Mouse (Mus musculus) bone marrow macrophage, adult 2 months (primary cell): ENCODE data around the gene Gm28043. TPM values are rescaled to one million over a fixed set of nuclear protein-coding genes. Genes with fewer than 3 reads are reported as not detected.

Experiments
- H3K27ac ChIP-seq: 2 replicates; pipeline ENCODE4 v1.5.1; 2012; ENCODE audit warnings: low read depth, low read length; ENCODE audit not compliant: insufficient read depth
- H3K4me1 ChIP-seq: 2 replicates; pipeline ENCODE4 v1.6.1; 2012; ENCODE audit warnings: low read length; ENCODE audit not compliant: control insufficient read depth, insufficient read depth
- H3K4me3 ChIP-seq: 2 replicates; pipeline ENCODE4 v1.5.1; 2012; ENCODE audit warnings: mild to moderate bottlenecking, low read length, moderate library complexity; ENCODE audit not compliant: insufficient read depth
- CTCF ChIP-seq: IDR thresholded peaks from 2 replicates; pipeline ENCODE4 v1.5.1; 2012; ENCODE audit warnings: low read depth, mild to moderate bottlenecking, low read length, moderate library complexity
- POLR2A ChIP-seq: IDR thresholded peaks from 2 replicates; pipeline ENCODE4 v1.6.1; 2012; ENCODE audit warnings: mild to moderate bottlenecking, low read depth, low read length, borderline replicate concordance
- polyA plus RNA-seq: library from polyadenylated mRNA; stranded (reverse); fragments of >200 nt; gene quantifications from 2 replicates; pipeline ENCODE4 v1.2.4, GENCODE M21; 2012; ENCODE audit not compliant: missing spikeins, insufficient read depth, insufficient read length

The Gm28043 gene
- polyA plus RNA-seq, 1 experiment = 2.8 TPM

DNA sequence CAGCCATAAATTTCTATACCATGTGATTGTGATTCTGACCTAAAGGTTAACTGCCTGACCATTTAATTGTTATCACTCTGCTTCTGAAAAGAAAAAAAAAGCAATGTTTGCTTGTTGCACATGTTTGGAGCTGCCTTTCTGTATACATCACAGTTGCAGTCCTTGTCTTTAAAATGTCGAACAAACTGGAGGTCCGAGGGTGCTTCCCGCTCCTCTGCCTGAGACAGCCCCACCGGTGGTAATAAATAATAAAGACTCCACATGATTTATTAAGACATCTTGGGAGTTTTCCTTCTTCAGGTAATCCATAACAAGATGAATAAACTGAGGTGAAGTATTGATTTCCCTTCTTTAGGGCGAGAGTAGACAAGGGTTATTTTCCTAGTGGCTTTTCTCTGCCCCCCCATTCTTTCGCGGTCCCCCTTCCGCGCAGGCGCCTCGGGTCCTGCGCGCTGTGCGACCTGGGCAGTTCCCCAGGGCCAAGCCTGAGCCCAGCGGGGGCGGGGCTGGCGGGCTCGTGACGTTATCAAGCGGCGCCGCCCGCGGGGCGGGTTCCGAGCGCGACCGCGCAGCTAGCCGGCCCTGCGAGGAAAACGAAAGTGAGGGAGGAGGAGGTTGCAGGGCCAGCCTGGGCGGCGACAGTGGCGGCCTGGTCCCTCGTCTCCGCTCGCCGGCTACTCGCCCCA lies 45.5 kb downstream of the Gm28043 start, which contains the start of gene Cmtr1:
Gene Cmtr1, plus strand, starts transcription at position 520 of the 686 bp plus-strand sequence.
- Histone ChIP-seq H3K27ac (peak within 1 kb of the TSS; percentile 74), H3K4me3 (peak within 1 kb of the TSS; percentile 98), H3K4me1 (peaks cover 3% of the 10 kb centered on the region; the same call in 1 of the 2 replicates)
- no peak for TF ChIP-seq CTCF
- TF ChIP-seq POLR2A = 0 out of 2 replicates have a peak, but pooled peaks have one; percentile 23

DNA sequence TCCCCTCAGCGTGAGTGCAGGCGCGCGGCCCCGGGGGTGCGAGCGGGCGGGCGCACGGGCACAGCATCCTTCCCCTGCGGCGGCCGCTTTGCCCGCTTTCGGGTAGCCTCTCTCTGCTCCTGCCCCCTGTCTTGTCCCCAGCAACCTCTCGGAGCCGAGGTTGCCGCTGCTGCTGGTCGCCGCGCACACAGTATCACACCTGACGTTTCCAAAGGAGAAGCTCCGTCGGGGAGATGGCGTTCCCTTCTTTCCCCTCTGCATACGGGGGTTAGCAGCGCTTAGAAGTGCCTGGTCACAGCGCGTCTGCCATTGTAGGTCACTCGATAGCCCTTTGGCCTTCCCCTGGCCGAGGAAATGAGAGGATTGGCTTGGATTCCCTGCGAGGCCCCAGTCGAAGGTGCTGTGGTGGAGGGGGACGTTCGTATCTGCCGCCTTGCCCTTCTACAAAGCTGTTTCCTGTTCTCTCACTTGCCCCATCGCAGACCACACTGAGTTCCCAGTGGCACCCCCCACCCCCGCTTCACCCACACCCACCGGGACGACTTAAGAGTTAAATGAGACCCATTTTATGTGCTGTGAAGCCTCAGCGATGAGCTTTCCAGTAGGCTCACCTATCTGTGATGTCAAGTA lies 46.2 kb downstream of the Gm28043 start:
- peak overlapping the region; percentile 98 for H3K4me3 ChIP-seq
- H3K27ac ChIP-seq = peak overlapping the region; percentile 74
- TF ChIP-seq CTCF (no peak), POLR2A (0 out of 2 replicates have a peak, but pooled peaks have one; percentile 1)
- H3K4me1 ChIP-seq = peaks cover 3% of the 10 kb centered on the region; the same call in 1 of the 2 replicates

DNA sequence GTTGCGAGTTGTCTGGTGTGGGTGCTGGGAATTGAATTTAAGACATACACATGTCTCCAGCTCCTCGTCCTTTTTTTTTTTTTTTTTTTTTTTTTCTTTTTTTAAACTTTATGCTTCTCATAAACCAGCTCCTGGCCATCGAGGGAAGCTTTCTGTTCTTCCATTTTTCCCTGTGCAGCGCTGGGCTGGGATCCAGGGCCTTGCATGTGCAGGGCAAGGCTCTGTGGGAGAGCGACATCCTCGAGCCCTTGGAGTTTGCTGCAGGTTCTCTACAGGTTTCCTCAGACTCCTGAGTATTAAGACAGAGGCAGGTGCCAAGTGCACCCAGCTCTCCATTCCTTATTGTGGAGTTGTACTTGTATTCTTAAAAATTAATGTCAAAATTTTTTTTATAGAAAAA lies 47.5 kb downstream of the Gm28043 start:
- H3K4me3 ChIP-seq = no peak overlapping the region
- peaks cover 3% of the 10 kb centered on the region; the same call in 1 of the 2 replicates for H3K4me1 ChIP-seq
- H3K27ac ChIP-seq = no peak overlapping the region
- TF ChIP-seq CTCF (no peak), POLR2A (no peak)

DNA sequence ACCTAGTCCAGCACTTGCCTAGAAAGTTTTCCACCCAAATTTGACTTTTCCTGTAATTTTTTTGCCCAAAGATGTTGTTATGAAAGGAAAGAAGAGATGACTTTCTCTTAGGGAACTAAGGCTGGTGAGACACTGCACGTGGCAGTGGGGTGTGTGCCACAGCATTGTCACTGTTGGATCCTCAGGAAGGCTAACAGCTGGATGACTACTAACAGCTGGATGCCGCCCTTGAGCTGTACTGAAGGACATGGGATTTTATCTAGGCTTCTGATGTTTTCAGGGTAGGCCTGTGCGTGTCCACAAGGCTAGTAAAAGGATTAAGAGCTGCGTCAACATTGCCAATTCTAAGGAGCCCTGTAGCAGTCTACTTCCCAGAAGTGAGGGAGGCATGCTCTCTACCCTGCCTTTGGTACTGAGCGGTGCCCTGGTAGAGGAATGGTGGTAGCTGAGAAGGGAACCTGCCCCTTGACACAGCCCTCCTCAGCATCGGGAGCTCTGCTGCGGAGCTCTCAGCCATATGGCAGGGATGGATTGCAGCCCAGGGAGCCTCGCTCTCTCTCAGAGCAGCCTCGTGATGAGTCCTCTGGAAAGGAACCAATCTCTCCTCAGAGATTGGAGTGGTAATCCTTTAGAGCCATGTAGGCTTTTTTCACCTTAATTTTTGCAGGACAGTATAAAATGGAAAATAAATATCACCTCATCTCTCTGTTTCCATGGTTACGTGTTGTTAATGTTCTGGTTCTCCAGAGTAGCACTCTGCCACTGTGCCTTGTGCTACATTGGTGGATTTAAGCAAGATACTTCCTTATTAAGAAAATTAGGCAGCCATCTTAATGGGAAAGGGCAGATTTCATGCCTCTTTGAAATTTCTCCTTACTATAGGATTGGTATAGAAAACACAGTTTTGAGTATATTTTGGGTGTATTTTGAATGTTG lies 53.6 kb downstream of the Gm28043 start:
- H3K27ac ChIP-seq = no peak overlapping the region
- no peak overlapping the region for H3K4me3 ChIP-seq
- peaks cover 17% of the 10 kb centered on the region for H3K4me1 ChIP-seq
- TF ChIP-seq POLR2A (no peak), CTCF (no peak)

DNA sequence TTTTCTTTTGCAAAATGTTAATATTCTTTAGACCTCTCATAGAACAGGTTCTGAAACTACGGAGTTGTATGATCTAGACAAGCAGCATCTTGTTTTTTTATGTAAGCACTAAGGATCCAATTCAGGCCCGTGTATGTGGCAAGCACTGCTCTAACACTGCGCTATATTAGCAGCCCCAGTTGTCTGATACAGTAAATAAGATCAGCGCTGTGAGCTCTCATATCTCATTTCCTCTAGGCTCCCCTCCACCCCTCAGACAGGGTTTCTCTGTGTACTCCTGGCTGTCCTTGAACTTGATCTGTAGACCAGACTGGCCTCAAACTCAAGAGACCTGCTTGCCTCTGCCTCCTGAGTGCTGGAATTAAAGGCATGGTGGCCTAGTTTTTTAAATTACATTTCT lies 54.4 kb downstream of the Gm28043 start:
- no peak overlapping the region for H3K27ac ChIP-seq
- no peak overlapping the region for H3K4me3 ChIP-seq
- peaks cover 18% of the 10 kb centered on the region for H3K4me1 ChIP-seq
- no peak for TF ChIP-seq CTCF
- TF ChIP-seq POLR2A = no peak

DNA sequence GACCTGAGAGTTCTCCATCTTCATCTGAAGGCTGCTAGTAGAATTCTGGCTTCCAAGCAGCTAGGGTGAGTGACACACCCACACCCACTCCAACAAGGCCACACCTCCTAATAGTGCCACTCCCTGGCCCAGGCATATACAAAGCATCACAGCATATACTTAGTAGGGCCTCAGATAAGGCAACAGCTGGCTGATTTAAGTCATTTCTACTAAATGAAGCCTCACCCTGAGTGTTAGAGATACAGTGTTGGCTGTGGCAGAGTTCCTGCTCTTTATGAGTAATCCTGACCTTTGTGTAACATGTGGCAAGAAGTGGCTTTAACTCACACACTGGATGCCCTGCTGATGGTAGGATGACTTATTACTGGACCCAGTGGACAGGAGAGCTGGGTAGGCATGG lies 55.3 kb downstream of the Gm28043 start:
- H3K4me1 ChIP-seq = peaks cover 18% of the 10 kb centered on the region
- no peak overlapping the region for H3K4me3 ChIP-seq
- TF ChIP-seq CTCF = no peak
- no peak for TF ChIP-seq POLR2A
- H3K27ac ChIP-seq = no peak overlapping the region

DNA sequence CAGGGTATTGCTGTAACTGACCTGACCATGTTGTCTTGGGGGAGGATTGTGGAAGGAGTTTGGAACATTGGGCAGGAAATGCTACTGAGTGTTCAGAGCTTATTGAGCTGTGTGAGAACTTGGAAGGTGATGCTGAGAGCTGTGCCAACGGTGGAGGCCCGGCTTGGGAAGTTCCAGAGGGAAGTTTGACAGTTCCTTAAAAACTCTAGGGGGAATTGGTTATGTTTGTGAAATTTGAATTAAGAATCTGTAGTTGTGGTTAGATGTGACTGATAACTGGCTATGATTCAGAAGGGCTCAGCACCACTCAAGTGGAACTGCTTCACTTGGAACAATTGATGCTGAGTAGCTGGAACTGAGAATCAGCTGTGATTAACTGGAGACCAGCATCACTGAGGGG lies 56.3 kb downstream of the Gm28043 start:
- TF ChIP-seq POLR2A = no peak
- TF ChIP-seq CTCF = no peak
- H3K27ac ChIP-seq = no peak overlapping the region
- H3K4me3 ChIP-seq = no peak overlapping the region
- H3K4me1 ChIP-seq = peaks cover 18% of the 10 kb centered on the region

DNA sequence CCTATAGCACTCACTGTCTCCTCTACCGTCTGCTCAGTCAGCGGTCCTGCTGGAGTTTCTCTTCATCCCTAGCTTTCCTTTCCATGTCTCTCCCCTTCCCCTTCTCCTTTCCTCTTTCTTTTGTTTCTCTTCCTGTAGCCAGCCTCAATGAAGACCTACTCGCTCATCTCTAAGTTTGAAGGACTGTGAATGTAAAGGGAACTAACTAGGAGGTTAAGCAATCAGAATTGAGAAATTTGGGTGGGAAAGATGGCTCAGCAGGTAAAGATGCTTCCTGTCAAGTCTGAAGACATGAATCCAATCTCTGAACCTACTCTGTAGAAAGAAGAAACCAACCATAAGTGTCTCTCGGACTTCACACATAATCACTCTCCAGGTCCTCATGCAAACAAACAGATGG lies 58.6 kb downstream of the Gm28043 start:
- Histone ChIP-seq H3K4me1 (peaks cover 18% of the 10 kb centered on the region), H3K4me3 (no peak overlapping the region), H3K27ac (no peak overlapping the region)
- no peak for TF ChIP-seq CTCF
- TF ChIP-seq POLR2A = no peak

DNA sequence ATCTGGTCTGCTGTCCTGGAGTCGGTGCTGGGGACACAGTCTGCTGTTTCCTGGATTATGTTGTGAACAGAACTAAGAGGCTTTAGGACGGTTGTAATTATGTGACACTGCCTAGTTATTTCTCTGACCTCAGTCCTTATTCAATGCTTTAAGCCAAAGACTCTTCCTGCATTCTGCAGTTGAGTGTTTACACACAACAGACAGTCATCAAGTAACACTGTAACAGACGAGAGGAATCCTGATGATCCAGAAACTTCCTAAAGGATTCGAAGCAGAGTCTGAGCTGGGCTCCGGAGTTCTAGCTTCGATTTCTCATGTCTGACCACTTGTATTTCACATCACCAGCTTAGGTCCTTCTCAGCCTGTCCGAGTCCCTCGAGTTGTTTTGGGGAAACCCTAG lies 63.9 kb downstream of the Gm28043 start:
- H3K4me3 ChIP-seq = no peak overlapping the region
- TF ChIP-seq CTCF = no peak
- TF ChIP-seq POLR2A = no peak
- peaks cover 8% of the 10 kb centered on the region for H3K4me1 ChIP-seq
- no peak overlapping the region for H3K27ac ChIP-seq
